Mouse (Mus musculus) G1E (cell line): Measurements from ENCODE around the gene Myl7.

Source experiments
- CTCF ChIP-seq: IDR thresholded peaks from 2 replicates; pipeline ENCODE4 v1.5.1; 2012; ENCODE audit warnings: low read depth, low read length, inconsistent platforms, mixed read lengths
- GATA1 ChIP-seq: IDR thresholded peaks from 2 replicates; pipeline ENCODE4 v1.6.1; 2012; ENCODE audit warnings: borderline replicate concordance, low read length, inconsistent platforms, mixed read lengths
- POLR2AphosphoS5 ChIP-seq: IDR thresholded peaks from 2 replicates; pipeline ENCODE4 v1.6.1; 2012; ENCODE audit warnings: low read depth, low read length, inconsistent platforms; ENCODE audit not compliant: insufficient replicate concordance
- TAL1 ChIP-seq: conservative IDR thresholded peaks from 2 replicates; pipeline ENCODE4 v1.6.1; 2012; ENCODE audit warnings: low read depth, low read length, inconsistent platforms, mixed read lengths

DNA sequence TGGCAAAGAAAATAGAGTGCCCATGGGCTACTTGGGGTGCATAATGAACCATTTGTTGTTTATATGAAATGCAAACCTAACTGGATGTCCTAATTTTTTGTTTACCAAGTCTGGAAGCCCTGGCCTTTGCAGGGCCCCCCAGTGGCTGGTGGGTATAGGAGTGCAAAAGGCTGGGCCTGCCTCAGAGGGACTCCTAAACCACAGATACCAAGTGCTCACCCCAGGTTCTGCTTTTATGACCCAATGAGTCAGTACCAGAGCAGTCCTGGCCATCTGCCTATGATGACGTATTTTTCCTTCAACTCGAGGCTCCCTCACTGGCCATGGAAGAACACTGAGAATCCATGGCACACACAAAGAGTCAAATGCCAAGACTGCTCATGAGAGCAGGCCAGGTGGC, 46.5 kb upstream of the Myl7 start:
- TF ChIP-seq CTCF = no peak
- no peak for TF ChIP-seq GATA1
- no peak for TF ChIP-seq TAL1
- no peak for TF ChIP-seq POLR2AphosphoS5
